Mouse (Mus musculus) erythroblast, embryonic 14.5 days (primary cell): Measurements from ENCODE around the gene Olfml2a. TPM values are rescaled to one million over a fixed set of nuclear protein-coding genes. Genes with fewer than 3 reads are reported as not detected.

ENCODE experiments used
- H3K27me3 ChIP-seq: 2 replicates; pipeline ENCODE4 v1.6.1; 2012; ENCODE audit warnings: inconsistent platforms; ENCODE audit not compliant: control insufficient read depth
- H3K36me3 ChIP-seq: 2 replicates; pipeline ENCODE4 v1.6.1; 2012; ENCODE audit warnings: mild to moderate bottlenecking, inconsistent platforms; ENCODE audit not compliant: control insufficient read depth
- H3K4me1 ChIP-seq: 2 replicates; pipeline ENCODE4 v1.6.1; 2012; ENCODE audit warnings: inconsistent platforms; ENCODE audit not compliant: control insufficient read depth
- H3K4me3 ChIP-seq: replicated peaks from 2 replicates; pipeline ENCODE3; 2012; ENCODE audit warnings: moderate library complexity, mild to moderate bottlenecking, inconsistent platforms
- H3K9me3 ChIP-seq: 2 replicates; pipeline ENCODE4 v1.6.1; 2012; ENCODE audit warnings: low read length, inconsistent platforms, mixed read lengths; ENCODE audit not compliant: control insufficient read depth
- GATA1 ChIP-seq: IDR thresholded peaks from 2 replicates; pipeline ENCODE4 v1.6.1; 2012; ENCODE audit warnings: low read length, inconsistent platforms, mixed read lengths
- TAL1 ChIP-seq: IDR thresholded peaks from 3 replicates; pipeline ENCODE4 v1.6.1; 2012; ENCODE audit warnings: low read length, inconsistent platforms, mixed read lengths
- polyA plus RNA-seq: library from polyadenylated mRNA; stranded (reverse); fragments of >175 nt; gene quantifications from 2 replicates; pipeline ENCODE4 v1.2.3, GENCODE M21; 2012

Olfml2a gene
- polyA plus RNA-seq, 1 experiment = 0.01 TPM

- TF ChIP-seq GATA1 (no peak), TAL1 (no peak)
- H3K4me3 ChIP-seq = no peak overlapping the region
- no peaks in the 10 kb centered on the region for H3K36me3 ChIP-seq
- peaks cover 51% of the 10 kb centered on the region for H3K27me3 ChIP-seq
- peaks cover 3% of the 10 kb centered on the region; the same call in 1 of the 2 replicates for H3K9me3 ChIP-seq
- peaks cover 23% of the 10 kb centered on the region for H3K4me1 ChIP-seq
Observed at GRCm38 (mm10) chr2:38923471-38923870, 8.3 kb upstream of the Olfml2a start.

- peaks cover 23% of the 10 kb centered on the region for H3K4me1 ChIP-seq
- TF ChIP-seq GATA1 = no peak
- TF ChIP-seq TAL1 = no peak
- H3K36me3 ChIP-seq = no peaks in the 10 kb centered on the region
- H3K27me3 ChIP-seq = peaks cover 51% of the 10 kb centered on the region
- H3K4me3 ChIP-seq = no peak overlapping the region
- peaks cover 3% of the 10 kb centered on the region; the same call in 1 of the 2 replicates for H3K9me3 ChIP-seq
Observed at GRCm38 (mm10) chr2:38923911-38924310, 7.9 kb upstream of the Olfml2a start.

- Histone ChIP-seq H3K27me3 (peaks cover 51% of the 10 kb centered on the region), H3K36me3 (no peaks in the 10 kb centered on the region), H3K4me1 (peaks cover 25% of the 10 kb centered on the region), H3K9me3 (peaks cover 3% of the 10 kb centered on the region; the same call in 1 of the 2 replicates), H3K4me3 (no peak overlapping the region)
- TF ChIP-seq TAL1 (no peak), GATA1 (no peak)
Observed at GRCm38 (mm10) chr2:38924571-38924970, 7.2 kb upstream of the Olfml2a start.

GRCm38 (mm10) chr2:38925171-38926080 lies 6.4 kb upstream of the Olfml2a start:
- Histone ChIP-seq H3K4me1 (peaks cover 25% of the 10 kb centered on the region), H3K4me3 (peak overlapping the region; percentile 75), H3K36me3 (no peaks in the 10 kb centered on the region), H3K9me3 (peaks cover 3% of the 10 kb centered on the region; the same call in 1 of the 2 replicates), H3K27me3 (peaks cover 54% of the 10 kb centered on the region)
- TF ChIP-seq GATA1 = no peak
- TF ChIP-seq TAL1 = no peak

GRCm38 (mm10) chr2:38926145-38926891 lies 5.5 kb upstream of the Olfml2a start:
- Histone ChIP-seq H3K4me1 (peaks cover 25% of the 10 kb centered on the region), H3K36me3 (no peaks in the 10 kb centered on the region), H3K27me3 (peaks cover 59% of the 10 kb centered on the region), H3K4me3 (peak overlapping the region; percentile 75), H3K9me3 (peaks cover 3% of the 10 kb centered on the region; the same call in 1 of the 2 replicates)
- TF ChIP-seq GATA1 (no peak), TAL1 (no peak)

- peak within 1 kb of the TSS; percentile 75 for H3K4me3 ChIP-seq
- TF ChIP-seq GATA1 (no peak), TAL1 (no peak)
- peaks cover 36% of the 10 kb centered on the region for H3K4me1 ChIP-seq
- H3K9me3 ChIP-seq = peaks cover 3% of the 10 kb centered on the region; the same call in 1 of the 2 replicates
- no peaks in the 10 kb centered on the region for H3K36me3 ChIP-seq
- peaks cover 61% of the 10 kb centered on the region for H3K27me3 ChIP-seq
Observed at GRCm38 (mm10) chr2:38927115-38927979, 4.4 kb upstream of the Olfml2a start, which contains the start of gene Nr6a1. Gene Nr6a1 (minus strand): TSS chr2:38927688.

- H3K27me3 ChIP-seq = peaks cover 48% of the 10 kb centered on the region
- H3K4me1 ChIP-seq = peaks cover 32% of the 10 kb centered on the region
- no peak for TF ChIP-seq GATA1
- no peak for TF ChIP-seq TAL1
Observed at GRCm38 (mm10) chr2:38930269-38930668, 1.5 kb upstream of the Olfml2a start.

GRCm38 (mm10) chr2:38933931-38934330 lies 2.2 kb downstream of the Olfml2a start:
- Histone ChIP-seq H3K9me3 (peaks cover under 1% of the 10 kb centered on the region; the same call in 1 of the 2 replicates), H3K36me3 (no peaks in the 10 kb centered on the region), H3K27me3 (peaks cover 47% of the 10 kb centered on the region)

More at GRCm38 (mm10) chr2:38930269-38930668, 1.5 kb upstream of the Olfml2a start:
- no peaks in the 10 kb centered on the region for H3K36me3 ChIP-seq
- peaks cover 3% of the 10 kb centered on the region; the same call in 1 of the 2 replicates for H3K9me3 ChIP-seq
- H3K4me3 ChIP-seq = no peak overlapping the region

More at GRCm38 (mm10) chr2:38933931-38934330, 2.2 kb downstream of the Olfml2a start:
- H3K4me1 ChIP-seq = peaks cover 24% of the 10 kb centered on the region
- H3K4me3 ChIP-seq = no peak overlapping the region
- TF ChIP-seq GATA1 (no peak), TAL1 (no peak)
